Mouse (Mus musculus): ENCODE measurements at regions not wholly inside any gene's neighbourhood (a gene's known extent, or its start where the extent isn't known, plus 50 kb on each side); places are given as distances from the start of the nearest gene placed in this dataset.

- no peak for DNase-seq
Observed at GRCm38 (mm10) chr6:31658447-31659199, 94.8 kb upstream of the Podxl start.

GRCm38 (mm10) chr6:31650791-31651476, 87.2 kb upstream of the Podxl start:
- no peak for DNase-seq

- no peak for DNase-seq
Observed at GRCm38 (mm10) chr6:31645261-31645660, 81.5 kb upstream of the Podxl start.

GRCm38 (mm10) chr6:31644504-31644903, 80.7 kb upstream of the Podxl start:
- no peak for DNase-seq

GRCm38 (mm10) chr6:31642451-31642942, 78.7 kb upstream of the Podxl start:
- peak; percentile 34 for DNase-seq

- no peak for DNase-seq
Observed at GRCm38 (mm10) chr6:31640745-31641144, 77.0 kb upstream of the Podxl start.

GRCm38 (mm10) chr6:31639460-31639859, 75.7 kb upstream of the Podxl start:
- DNase-seq, result peak; percentile 23

GRCm38 (mm10) chr6:31638434-31639220, 74.8 kb upstream of the Podxl start:
- DNase-seq, result no peak

- DNase-seq, result no peak
Observed at GRCm38 (mm10) chr6:31637371-31638052, 73.7 kb upstream of the Podxl start.

GRCm38 (mm10) chr6:31636954-31637353, 73.2 kb upstream of the Podxl start:
- DNase-seq, result no peak

GRCm38 (mm10) chr6:31632485-31632884, 68.7 kb upstream of the Podxl start:
- no peak for DNase-seq

- no peak for DNase-seq
Observed at GRCm38 (mm10) chr6:31630009-31630408, 66.2 kb upstream of the Podxl start.

- DNase-seq, result no peak
Observed at GRCm38 (mm10) chr6:31627912-31628311, 64.1 kb upstream of the Podxl start.

- DNase-seq, result no peak
Observed at GRCm38 (mm10) chr6:31625055-31625454, 61.3 kb upstream of the Podxl start.

GRCm38 (mm10) chr6:31624374-31624773, 60.6 kb upstream of the Podxl start:
- no peak for DNase-seq

- DNase-seq, result no peak
Observed at GRCm38 (mm10) chr6:31621023-31621422, 57.2 kb upstream of the Podxl start.

GRCm38 (mm10) chr6:31618852-31619251, 55.1 kb upstream of the Podxl start:
- no peak for DNase-seq

GRCm38 (mm10) chr6:31617341-31617740, 53.6 kb upstream of the Podxl start:
- DNase-seq, result no peak

GRCm38 (mm10) chr6:31615426-31615970, 51.7 kb upstream of the Podxl start:
- DNase-seq, result no peak

- no peak for DNase-seq
Observed at GRCm38 (mm10) chr6:31614563-31614962, 50.8 kb upstream of the Podxl start.

- no peak for DNase-seq
Observed at GRCm38 (mm10) chr6:31613590-31614319, 50.0 kb upstream of the Podxl start.
